Mouse (Mus musculus) ES-CJ7 (cell line): Measurements from ENCODE around the gene Rab1b.

Experiments used
- DNase-seq: peaks from one replicate; pipeline ENCODE4 v3.0.0; 2011; ENCODE audit warnings: low read depth, low spot score

The Rab1b gene

DNA sequence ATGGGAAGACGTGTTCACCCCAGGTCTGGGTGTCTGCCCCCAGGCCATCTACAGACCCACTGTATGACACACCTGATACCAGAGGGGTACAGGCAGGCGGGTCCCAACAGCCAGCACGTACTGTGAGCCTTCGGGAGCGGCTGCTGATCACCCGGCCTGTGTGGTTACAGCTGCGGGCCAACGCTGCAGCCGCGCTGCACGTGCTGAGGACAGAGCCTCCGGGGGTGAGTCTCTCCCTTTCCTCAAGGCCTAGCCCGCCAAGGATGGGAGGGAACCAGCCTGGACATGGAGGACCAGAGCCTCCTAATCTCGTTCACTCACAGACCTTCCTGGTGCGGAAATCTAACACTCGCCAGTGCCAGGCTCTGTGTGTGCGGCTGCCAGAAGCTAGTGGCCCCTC, 55.8 kb downstream of the Rab1b start:
- DNase-seq: no peak

DNA sequence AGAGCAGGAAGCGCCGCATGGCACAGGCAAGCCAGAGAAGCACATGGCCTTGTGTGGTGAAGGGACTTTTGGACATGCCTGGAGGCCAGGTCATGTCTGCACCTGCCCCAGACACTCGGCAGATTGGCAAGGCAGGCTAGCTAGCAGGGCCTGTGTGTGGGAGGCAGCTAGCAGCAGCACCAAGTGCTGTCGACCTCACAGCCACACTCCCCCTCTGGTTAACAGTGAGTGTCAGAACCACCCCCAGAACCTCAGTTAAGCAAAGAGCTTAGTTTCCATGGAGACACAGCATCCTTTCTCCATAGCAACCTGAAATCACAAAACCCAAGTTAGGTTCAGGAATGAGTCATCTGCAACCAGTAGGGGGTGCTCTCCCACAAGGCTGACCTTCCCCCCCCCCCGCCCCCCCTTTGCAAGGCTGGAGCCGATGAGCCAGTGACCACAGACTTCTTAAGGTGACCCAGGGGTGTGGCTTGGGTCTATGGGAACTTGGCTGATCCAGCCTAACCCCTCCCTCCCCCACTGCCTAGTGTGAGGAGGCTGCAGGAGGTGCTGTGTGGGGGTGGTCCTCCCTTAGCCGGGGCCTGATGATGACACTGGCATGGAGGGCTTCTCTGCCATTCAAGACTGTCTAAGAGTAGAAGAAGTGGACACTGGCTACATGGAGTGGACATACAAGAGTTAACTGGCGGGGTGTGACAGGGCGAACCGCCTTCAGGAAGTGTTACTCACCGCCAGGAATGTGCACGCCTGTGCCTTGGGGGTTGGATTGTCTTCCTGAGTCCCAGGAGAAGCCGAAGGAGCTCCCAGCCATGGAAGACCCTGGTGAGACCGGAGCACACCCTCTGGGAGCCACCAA, 56.6 kb downstream of the Rab1b start, which contains the start of gene Rin1:
Rin1 (plus strand) TSS at position 435 of the 859 bp plus-strand sequence.
- peak; percentile 89 for DNase-seq

DNA sequence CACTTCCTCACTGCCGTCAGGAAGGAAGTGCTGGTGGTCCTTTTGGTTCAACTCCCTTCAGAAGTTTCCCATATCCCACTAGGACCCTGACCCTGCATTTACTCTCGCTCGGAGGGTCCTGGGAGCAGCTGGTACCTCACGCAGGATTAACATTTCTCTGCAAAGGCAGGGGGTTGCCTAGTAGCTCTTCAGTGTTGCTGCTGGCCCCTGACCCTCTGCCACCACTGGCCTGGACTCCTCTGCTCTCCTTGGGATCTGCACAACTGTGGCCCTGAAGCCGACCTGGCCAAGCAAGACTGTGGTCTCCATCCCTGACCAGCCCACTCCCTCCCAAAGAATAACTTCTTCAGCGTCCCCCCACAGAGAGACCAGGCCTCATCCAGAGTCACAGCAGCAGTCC, 57.5 kb downstream of the Rab1b start:
- no peak for DNase-seq
